Mouse (Mus musculus) midbrain, postnatal 0 days (tissue): ENCODE data around the gene Lrrtm3. TPM values are rescaled to one million over a fixed set of nuclear protein-coding genes. Genes with fewer than 3 reads are reported as not detected.

Source experiments
- ATAC-seq: fragments of 200-750 bp; cut with Nextera tagmentation; 2 replicates; pipeline ENCODE4 v1.8.0; 2017; ENCODE audit warnings: moderate number of reproducible peaks, mild to moderate bottlenecking, moderate TSS enrichment, moderate library complexity; ENCODE audit not compliant: low FRiP score
- DNase-seq: peaks from one replicate; pipeline ENCODE4 v3.0.0-alpha.2; 2015; ENCODE audit warnings: low spot score
- H3K27ac ChIP-seq: fragments of 300-500 bp; sonication (generic); 2 replicates; pipeline ENCODE4 v1.5.1; 2014; ENCODE audit warnings: low read depth, mild to moderate bottlenecking, low read length, mixed read lengths
- H3K27me3 ChIP-seq: fragments of 300-500 bp; sonication (generic); 2 replicates; pipeline ENCODE4 v1.6.1; 2014; ENCODE audit warnings: low read length, control low read depth, mixed read lengths; ENCODE audit not compliant: insufficient read depth
- H3K36me3 ChIP-seq: fragments of 300-500 bp; sonication (generic); 2 replicates; pipeline ENCODE4 v1.6.1; 2014; ENCODE audit warnings: low read length, control low read depth, mixed read lengths; ENCODE audit not compliant: insufficient read depth
- H3K4me1 ChIP-seq: fragments of 300-500 bp; sonication (generic); 2 replicates; pipeline ENCODE4 v1.6.1; 2014; ENCODE audit warnings: mild to moderate bottlenecking, control low read depth, antibody characterized with exemption, low read length, mixed read lengths; ENCODE audit not compliant: insufficient read depth
- H3K4me2 ChIP-seq: fragments of 300-500 bp; sonication (generic); 2 replicates; pipeline ENCODE4 v1.6.1; 2014; ENCODE audit warnings: low read depth, mild to moderate bottlenecking, low read length, mixed read lengths; ENCODE audit not compliant: poor library complexity, severe bottlenecking
- H3K4me3 ChIP-seq: fragments of 300-500 bp; sonication (generic); 2 replicates; pipeline ENCODE4 v1.5.1; 2014; ENCODE audit warnings: low read depth, mild to moderate bottlenecking, low read length, moderate library complexity
- H3K9ac ChIP-seq: fragments of 300-500 bp; sonication (generic); replicated peaks from 2 replicates; pipeline ENCODE4 v1.6.1; 2014; ENCODE audit warnings: mild to moderate bottlenecking, low read length, moderate library complexity, mixed read lengths; ENCODE audit not compliant: poor library complexity, severe bottlenecking
- H3K9me3 ChIP-seq: fragments of 300-500 bp; sonication (generic); 2 replicates; pipeline ENCODE4 v1.6.1; 2016; ENCODE audit warnings: low read length, control low read depth
- CTCF ChIP-seq: IDR thresholded peaks from 2 replicates; pipeline ENCODE4 v1.5.1; 2016; ENCODE audit warnings: antibody characterized with exemption, mild to moderate bottlenecking
- WGBS: fragments of 180-500 bp; shearing (Covaris S2); extraction: QIAGEN DNeasy Blood & Tissue Kit; methylation state at CpG from one replicate; pipeline ENCODE4 v1.1.7; 2014; 5-methylcytosine and 5-hydroxymethylcytosine counted together
- polyA plus RNA-seq: library from polyadenylated mRNA; unstranded; fragments of >200 nt; fragmentation: Nextera tagmentation; extraction: Ambion mirVana; gene quantifications from 2 replicates; pipeline ENCODE4 v1.2.1, GENCODE M21; 2015
- total RNA-seq: library from RNA; depleted of rRNA; stranded (reverse); fragments of >200 nt; gene quantifications from 2 replicates; pipeline ENCODE4 v1.2.3, GENCODE M21; 2014; rRNA removed

The Lrrtm3 gene
- total and polyA plus RNA-seq, 2 experiments from 2014 or later = 44.3 to 50.9 TPM

DNA sequence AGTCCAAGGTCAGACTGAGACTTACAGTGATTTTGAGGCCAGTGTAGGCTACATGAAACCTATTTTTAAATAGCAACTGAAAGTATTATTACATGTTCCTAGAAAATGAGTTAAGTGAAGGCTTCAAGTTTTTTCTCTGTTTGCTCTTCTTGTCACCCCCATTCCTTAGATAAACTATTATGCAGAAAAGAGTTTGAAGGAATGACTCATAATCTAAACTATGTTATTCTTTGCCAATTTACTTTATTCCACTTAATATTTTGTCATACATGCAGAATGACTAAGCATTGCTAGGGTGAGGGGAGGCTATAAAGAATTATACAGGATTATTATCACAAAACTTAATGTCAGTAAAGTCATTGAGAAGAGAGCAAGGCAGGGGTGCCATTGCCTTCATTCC lies 181.2 kb downstream of the Lrrtm3 start:
- Histone ChIP-seq H3K4me1 (no peaks in the 10 kb centered on the region), H3K4me2 (no peak overlapping the region), H3K27ac (no peak overlapping the region), H3K9ac (no peak overlapping the region), H3K4me3 (no peak overlapping the region), H3K27me3 (no peaks in the 10 kb centered on the region), H3K9me3 (no peaks in the 10 kb centered on the region), H3K36me3 (no peaks in the 10 kb centered on the region)
- ATAC-seq = no peak
- TF ChIP-seq CTCF = no peak
- no peak for DNase-seq

DNA sequence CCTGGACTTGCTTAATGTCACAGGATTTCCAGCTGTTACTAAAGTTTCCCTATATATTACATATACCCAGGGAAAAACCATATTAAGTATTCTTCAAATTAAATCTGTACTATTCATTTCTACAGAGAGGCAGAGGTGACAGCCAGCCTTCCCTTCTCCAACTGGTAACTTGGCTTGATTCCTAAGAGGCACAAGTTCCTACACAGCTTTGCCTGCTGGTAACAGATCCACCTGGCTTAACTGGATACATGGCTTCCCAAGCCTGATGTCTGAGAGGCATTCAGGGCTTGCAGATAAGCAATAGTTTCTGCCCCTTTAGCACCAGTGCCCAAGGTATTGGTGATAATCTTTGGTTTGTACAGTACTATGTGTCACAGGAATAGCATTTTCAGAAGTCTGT lies 190.2 kb downstream of the Lrrtm3 start:
- ATAC-seq (no peak), DNase-seq (no peak)
- Histone ChIP-seq H3K9me3 (no peaks in the 10 kb centered on the region), H3K4me2 (no peak overlapping the region), H3K36me3 (no peaks in the 10 kb centered on the region), H3K4me1 (no peaks in the 10 kb centered on the region), H3K9ac (no peak overlapping the region), H3K27ac (no peak overlapping the region), H3K4me3 (no peak overlapping the region), H3K27me3 (no peaks in the 10 kb centered on the region)
- no peak for TF ChIP-seq CTCF

DNA sequence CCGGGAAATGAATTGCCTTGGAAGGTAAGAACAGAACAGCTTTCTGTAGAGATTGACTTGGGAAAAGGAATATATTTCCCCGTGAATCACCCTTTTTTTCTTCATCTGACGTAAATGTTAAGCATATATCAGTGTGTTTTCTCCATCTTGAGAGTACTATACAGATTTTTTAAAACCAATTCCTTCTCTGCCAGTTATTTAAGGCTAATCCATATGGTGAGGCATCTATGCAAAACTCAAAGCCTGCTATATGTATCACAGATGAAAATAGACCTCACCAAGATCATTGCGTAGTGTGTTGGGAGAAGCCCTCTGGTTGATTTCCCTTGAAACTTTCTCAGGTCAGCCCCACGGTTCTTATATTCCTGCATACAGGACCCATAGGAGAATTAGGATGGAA lies 195.5 kb downstream of the Lrrtm3 start:
- H3K4me3 ChIP-seq = no peak overlapping the region
- no peak overlapping the region for H3K9ac ChIP-seq
- DNase-seq = no peak
- WGBS = 93% methylated on average over 5 of the region's 5 CpGs
- H3K4me1 ChIP-seq = no peaks in the 10 kb centered on the region
- H3K27me3 ChIP-seq = no peaks in the 10 kb centered on the region
- H3K9me3 ChIP-seq = no peaks in the 10 kb centered on the region
- H3K36me3 ChIP-seq = no peaks in the 10 kb centered on the region
- H3K4me2 ChIP-seq = no peak overlapping the region
- TF ChIP-seq CTCF = no peak
- no peak for ATAC-seq
- no peak overlapping the region for H3K27ac ChIP-seq

DNA sequence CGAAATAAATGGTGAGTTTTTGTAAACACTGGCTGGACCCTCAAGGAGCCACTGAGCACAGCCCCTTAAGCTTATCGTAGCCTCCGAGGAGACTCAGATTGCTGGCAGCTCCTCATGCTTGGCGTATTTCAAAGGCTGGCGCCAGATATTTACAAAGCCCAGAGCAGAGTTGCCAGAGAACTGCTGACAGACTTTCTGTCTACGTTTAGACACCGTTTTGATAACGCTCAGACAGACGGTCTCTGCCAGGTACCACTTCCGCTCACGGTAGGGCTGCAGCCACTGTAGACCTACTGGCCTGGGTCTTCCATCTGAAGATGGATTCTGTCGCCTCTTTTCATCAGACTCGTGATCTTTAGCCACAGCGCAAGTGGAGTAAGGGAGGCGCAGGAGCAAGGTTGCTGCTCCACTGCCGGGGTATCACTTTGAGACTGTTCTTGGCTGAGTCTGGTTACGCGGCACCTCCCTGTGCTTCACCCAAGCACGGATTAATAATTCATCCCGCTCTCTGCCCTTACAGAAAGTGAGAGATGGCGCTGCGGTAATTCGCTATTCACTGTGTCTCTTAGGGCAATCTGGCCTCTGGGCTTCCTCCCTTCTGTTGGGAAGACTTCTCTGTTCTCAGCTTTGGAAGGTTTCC lies 203.5 kb downstream of the Lrrtm3 start:
- Histone ChIP-seq H3K9me3 (no peaks in the 10 kb centered on the region), H3K27ac (no peak overlapping the region), H3K9ac (no peak overlapping the region), H3K36me3 (no peaks in the 10 kb centered on the region), H3K4me2 (no peak overlapping the region), H3K4me3 (no peak overlapping the region), H3K27me3 (no peaks in the 10 kb centered on the region), H3K4me1 (no peaks in the 10 kb centered on the region)
- ATAC-seq = no peak
- TF ChIP-seq CTCF = no peak
- WGBS = 85% methylated on average over 23 of the region's 23 CpGs
- no peak for DNase-seq

DNA sequence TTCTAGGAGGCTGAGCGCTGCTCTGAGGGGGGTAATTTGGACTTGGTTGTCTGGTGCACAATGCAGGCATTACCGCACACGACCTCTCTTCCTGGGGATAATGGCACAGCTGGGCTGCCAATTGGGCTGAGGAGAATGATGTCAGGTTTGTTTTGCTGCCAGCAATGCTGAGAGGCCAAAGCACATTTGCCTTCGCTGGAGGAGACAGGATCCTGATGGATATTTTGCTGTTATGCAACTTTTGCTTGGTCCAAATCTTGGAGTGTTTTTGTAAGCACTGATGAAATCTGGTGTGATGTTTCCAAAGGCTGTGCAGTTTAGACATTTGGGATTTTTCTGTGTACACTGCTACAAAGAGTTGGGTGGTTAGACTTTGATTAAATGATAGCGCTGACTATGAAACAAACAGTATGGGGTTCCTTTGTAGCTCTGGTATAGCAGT lies 209.6 kb downstream of the Lrrtm3 start:
- Histone ChIP-seq H3K4me3 (no peak overlapping the region), H3K27ac (no peak overlapping the region), H3K9ac (no peak overlapping the region), H3K4me2 (no peak overlapping the region), H3K27me3 (no peaks in the 10 kb centered on the region), H3K9me3 (no peaks in the 10 kb centered on the region), H3K36me3 (no peaks in the 10 kb centered on the region), H3K4me1 (no peaks in the 10 kb centered on the region)
- DNase-seq (peak; percentile 42), ATAC-seq (no peak)
- no peak for TF ChIP-seq CTCF
- WGBS = 63% methylated on average over 5 of the region's 5 CpGs

Other genes starting within 250 kb of the Lrrtm3 start
- gene Gm10118, start 162.8 kb downstream of the Lrrtm3 start, total RNA-seq = 4.3 and 4.7 TPM in 2 replicates
- 0.88 and 0.90 TPM in 2 replicates for gene Gm10118, start 162.8 kb downstream of the Lrrtm3 start, polyA plus RNA-seq